Mouse (Mus musculus) lung, adult 18-20 months (tissue): ENCODE results near the gene Gm20547.
"Not testable (repeated sequence)": the region's sequence is repeated elsewhere in the genome, so short reads cannot be mapped to it uniquely, and the experiment has no call there.

Experiments
- DNase-seq, 2 experiments: peaks; one replicate each; pipeline ENCODE4 v3.0.0; 2022; ENCODE audit warnings: mixed read lengths in 2 of 2

The Gm20547 gene

GRCm38 (mm10) chr17:34850517-34851125, 31.2 kb downstream of the Gm20547 start:
- no peak for DNase-seq

- DNase-seq: peak; percentile 98
Observed at GRCm38 (mm10) chr17:34849722-34850516, 31.9 kb downstream of the Gm20547 start, which contains the start of the genes Skiv2l and Nelfe. TSS of gene Skiv2l (minus strand) at chr17:34850210. TSS of gene Nelfe (plus strand) at chr17:34850391.

- no peak for DNase-seq
Observed at GRCm38 (mm10) chr17:34847615-34848014, 34.2 kb downstream of the Gm20547 start.

- no peak for DNase-seq
Observed at GRCm38 (mm10) chr17:34847192-34847591, 34.6 kb downstream of the Gm20547 start.

- DNase-seq: no peak
Observed at GRCm38 (mm10) chr17:34844884-34845283, 37.0 kb downstream of the Gm20547 start.

- no peak for DNase-seq
Observed at GRCm38 (mm10) chr17:34840736-34841307, 41.0 kb downstream of the Gm20547 start.

GRCm38 (mm10) chr17:34838785-34839184, 43.1 kb downstream of the Gm20547 start:
- DNase-seq: no peak

GRCm38 (mm10) chr17:34837464-34838324, 44.1 kb downstream of the Gm20547 start:
- DNase-seq: no peak

- peak; percentile 95 to 97 for DNase-seq
Observed at GRCm38 (mm10) chr17:34836856-34837221, 45.0 kb downstream of the Gm20547 start, which contains the start of the genes Stk19 and Dxo. TSS of gene Stk19 (minus strand) at chr17:34836945. TSS of gene Dxo (plus strand) at chr17:34837019.

- DNase-seq: no peak
Observed at GRCm38 (mm10) chr17:34836155-34836855, 45.5 kb downstream of the Gm20547 start.

GRCm38 (mm10) chr17:34830776-34831175, 51.1 kb downstream of the Gm20547 start:
- DNase-seq: not testable (repeated sequence)

- no peak for DNase-seq
Observed at GRCm38 (mm10) chr17:34814818-34815370, 66.9 kb downstream of the Gm20547 start.

GRCm38 (mm10) chr17:34813747-34814146, 68.1 kb downstream of the Gm20547 start:
- DNase-seq: not testable (repeated sequence)

GRCm38 (mm10) chr17:34811275-34811674, 70.6 kb downstream of the Gm20547 start:
- DNase-seq: no peak

GRCm38 (mm10) chr17:34810811-34811210, 71.0 kb downstream of the Gm20547 start:
- not testable (repeated sequence) for DNase-seq

GRCm38 (mm10) chr17:34810411-34810810, 71.4 kb downstream of the Gm20547 start:
- not testable (repeated sequence) for DNase-seq

GRCm38 (mm10) chr17:34808599-34809205, 73.1 kb downstream of the Gm20547 start:
- no peak for DNase-seq

GRCm38 (mm10) chr17:34807176-34807575, 74.7 kb downstream of the Gm20547 start:
- DNase-seq: no peak
